Mouse (Mus musculus) G1E (cell line): ENCODE results near the gene Sipa1l3. TPM values are rescaled to one million over a fixed set of nuclear protein-coding genes. Genes with fewer than 3 reads are reported as not detected.

ENCODE experiments used
- ATAC-seq: 2 replicates; pipeline ENCODE4 v1.8.0; 2016; ENCODE audit warnings: mild to moderate bottlenecking; ENCODE audit not compliant: insufficient number of reproducible peaks, poor library complexity, low FRiP score, severe bottlenecking; ENCODE audit errors: extremely low read depth
- DNase-seq: peaks from one replicate; pipeline ENCODE4 v3.0.0; 2012; ENCODE audit warnings: low spot score
- H3K27me3 ChIP-seq: 2 replicates; pipeline ENCODE4 v1.6.1; 2012; ENCODE audit warnings: mild to moderate bottlenecking, low read length, inconsistent platforms; ENCODE audit not compliant: insufficient read depth
- H3K36me3 ChIP-seq: replicated peaks from 2 replicates; pipeline ENCODE3; 2012; ENCODE audit warnings: mild to moderate bottlenecking, inconsistent platforms
- H3K4me1 ChIP-seq: 2 replicates; pipeline ENCODE4 v1.6.1; 2012; ENCODE audit warnings: low read depth, low read length, inconsistent platforms, mixed read lengths; ENCODE audit not compliant: insufficient read depth
- H3K4me3 ChIP-seq: 2 replicates; pipeline ENCODE4 v1.5.1; 2012; ENCODE audit warnings: low read depth, mild to moderate bottlenecking, inconsistent platforms, low read length, moderate library complexity, mixed read lengths
- H3K9me3 ChIP-seq: replicated peaks from 2 replicates; pipeline ENCODE4 v1.6.1; 2012; ENCODE audit warnings: inconsistent platforms
- CTCF ChIP-seq: IDR thresholded peaks from 2 replicates; pipeline ENCODE4 v1.5.1; 2012; ENCODE audit warnings: low read depth, low read length, inconsistent platforms, mixed read lengths
- GATA1 ChIP-seq: IDR thresholded peaks from 2 replicates; pipeline ENCODE4 v1.6.1; 2012; ENCODE audit warnings: borderline replicate concordance, low read length, inconsistent platforms, mixed read lengths
- GATA2 ChIP-seq: IDR thresholded peaks from 2 replicates; pipeline ENCODE4 v1.6.1; 2012; ENCODE audit warnings: low read depth, low read length, inconsistent platforms, borderline replicate concordance
- POLR2AphosphoS5 ChIP-seq: IDR thresholded peaks from 2 replicates; pipeline ENCODE4 v1.6.1; 2012; ENCODE audit warnings: low read depth, low read length, inconsistent platforms; ENCODE audit not compliant: insufficient replicate concordance
- TAL1 ChIP-seq: conservative IDR thresholded peaks from 2 replicates; pipeline ENCODE4 v1.6.1; 2012; ENCODE audit warnings: low read depth, low read length, inconsistent platforms, mixed read lengths
- polyA plus RNA-seq: library from polyadenylated mRNA; stranded (reverse); fragments of >175 nt; gene quantifications from 2 replicates; pipeline ENCODE4 v1.2.3, GENCODE M21; 2012
- total RNA-seq, 2 experiments: library from RNA; stranded (forward) in 1 of 2; stranded (reverse) in 1 of 2; fragments of 200-1000 nt in 1 of 2; fragments of >200 nt in 1 of 2; fragmentation: Nextera tagmentation in 1 of 2; gene quantifications; 2 replicates each; pipeline ENCODE4 v1.2.3; 2014 to 2017

The Sipa1l3 gene
- total and polyA plus RNA-seq, 3 experiments: 5.8 to 107 (median 49.6) TPM

DNA sequence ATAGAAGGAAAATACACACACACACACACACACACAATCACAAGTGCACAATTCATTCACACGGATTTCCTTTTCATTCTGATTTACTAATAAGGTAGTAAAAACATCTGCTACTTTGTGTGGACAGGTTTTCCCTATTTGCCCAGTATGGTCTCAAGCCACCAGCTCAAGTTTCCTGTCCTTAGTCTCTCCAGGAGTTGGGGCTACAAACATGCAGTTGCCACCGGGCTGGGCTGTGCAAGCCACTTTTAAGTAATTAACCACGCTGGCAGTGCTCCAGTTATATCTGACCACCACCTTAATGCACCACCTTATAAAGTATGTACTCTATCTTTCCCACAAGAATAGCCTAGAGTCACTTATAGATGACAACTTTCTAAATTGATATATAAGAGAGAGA, 29.1 kb downstream of the Sipa1l3 start:
- Histone ChIP-seq H3K4me3 (no peak overlapping the region), H3K9me3 (no peaks in the 10 kb centered on the region), H3K27me3 (no peaks in the 10 kb centered on the region), H3K4me1 (peaks cover 23% of the 10 kb centered on the region), H3K36me3 (peaks cover 15% of the 10 kb centered on the region)
- DNase-seq: no peak
- TF ChIP-seq TAL1: no peak
- no peak for TF ChIP-seq CTCF
- no peak for TF ChIP-seq GATA2
- TF ChIP-seq POLR2AphosphoS5: no peak
- no peak for TF ChIP-seq GATA1
- ATAC-seq: no peak

DNA sequence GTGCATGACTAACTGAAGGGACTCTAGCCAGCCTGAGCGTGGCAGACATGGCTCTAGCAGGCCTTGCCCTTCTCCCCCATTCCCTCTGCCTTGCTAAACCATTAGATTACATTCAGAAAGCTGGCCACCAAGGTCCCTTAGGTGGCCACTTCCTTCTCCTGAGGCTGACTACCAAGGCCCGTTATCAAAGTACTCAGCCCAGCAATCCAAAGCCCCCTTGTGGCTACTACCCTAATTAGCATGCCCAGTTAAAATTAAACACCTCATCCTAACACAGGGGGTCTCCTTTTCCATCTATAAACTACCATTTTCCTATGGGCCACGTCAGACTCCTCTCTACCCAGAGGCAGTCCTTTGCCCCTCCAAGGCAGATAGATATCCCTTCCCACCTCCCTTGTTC, 31.7 kb downstream of the Sipa1l3 start:
- peaks cover 15% of the 10 kb centered on the region for H3K4me1 ChIP-seq
- H3K36me3 ChIP-seq: peaks cover 27% of the 10 kb centered on the region
- no peak for TF ChIP-seq CTCF
- no peak for TF ChIP-seq POLR2AphosphoS5
- TF ChIP-seq GATA2: no peak
- no peak for TF ChIP-seq GATA1
- no peak for TF ChIP-seq TAL1
- no peaks in the 10 kb centered on the region for H3K9me3 ChIP-seq
- no peaks in the 10 kb centered on the region for H3K27me3 ChIP-seq
- H3K4me3 ChIP-seq: no peak overlapping the region
- DNase-seq: no peak
- no peak for ATAC-seq

- no peak overlapping the region for H3K4me3 ChIP-seq
- ATAC-seq (no peak), DNase-seq (no peak)
- peaks cover 29% of the 10 kb centered on the region for H3K36me3 ChIP-seq
- TF ChIP-seq CTCF (no peak), GATA1 (no peak)
- H3K27me3 ChIP-seq: no peaks in the 10 kb centered on the region
- H3K9me3 ChIP-seq: no peaks in the 10 kb centered on the region
- peaks cover 8% of the 10 kb centered on the region for H3K4me1 ChIP-seq
These were observed 32.7 kb downstream of the Sipa1l3 start for GRCm38 (mm10) chr7:29485721-29486120.

- Histone ChIP-seq H3K4me3 (no peak overlapping the region), H3K9me3 (no peaks in the 10 kb centered on the region), H3K27me3 (no peaks in the 10 kb centered on the region), H3K4me1 (peaks cover 6% of the 10 kb centered on the region; the same call in 1 of the 2 replicates), H3K36me3 (peaks cover 41% of the 10 kb centered on the region)
- TF ChIP-seq POLR2AphosphoS5 (no peak), TAL1 (no peak), GATA2 (no peak), CTCF (no peak), GATA1 (no peak)
- no peak for DNase-seq
- no peak for ATAC-seq
These were observed 34.9 kb downstream of the Sipa1l3 start for GRCm38 (mm10) chr7:29483556-29483955.

GRCm38 (mm10) chr7:29481345-29482155, 36.9 kb downstream of the Sipa1l3 start:
- no peak overlapping the region for H3K4me3 ChIP-seq
- H3K27me3 ChIP-seq: no peaks in the 10 kb centered on the region; the same call in 1 of the 2 replicates
- no peak for DNase-seq
- no peak for ATAC-seq
- no peak for TF ChIP-seq GATA2
- TF ChIP-seq POLR2AphosphoS5: no peak
- TF ChIP-seq TAL1: no peak
- TF ChIP-seq CTCF: no peak
- no peak for TF ChIP-seq GATA1
- no peaks in the 10 kb centered on the region for H3K9me3 ChIP-seq
- H3K36me3 ChIP-seq: peaks cover 45% of the 10 kb centered on the region
- peaks cover 6% of the 10 kb centered on the region; the same call in 1 of the 2 replicates for H3K4me1 ChIP-seq

GRCm38 (mm10) chr7:29480590-29481344, 37.7 kb downstream of the Sipa1l3 start:
- H3K4me1 ChIP-seq: peaks cover 6% of the 10 kb centered on the region; the same call in 1 of the 2 replicates
- H3K4me3 ChIP-seq: no peak overlapping the region
- H3K9me3 ChIP-seq: no peaks in the 10 kb centered on the region
- TF ChIP-seq GATA2 (no peak), CTCF (no peak), GATA1 (no peak), TAL1 (no peak), POLR2AphosphoS5 (no peak)
- DNase-seq: no peak
- ATAC-seq: no peak
- H3K27me3 ChIP-seq: no peaks in the 10 kb centered on the region; the same call in 1 of the 2 replicates
- peaks cover 48% of the 10 kb centered on the region for H3K36me3 ChIP-seq
